8 mouse cellular contexts compared by ENCODE assay signal in the genomic region with DNA sequence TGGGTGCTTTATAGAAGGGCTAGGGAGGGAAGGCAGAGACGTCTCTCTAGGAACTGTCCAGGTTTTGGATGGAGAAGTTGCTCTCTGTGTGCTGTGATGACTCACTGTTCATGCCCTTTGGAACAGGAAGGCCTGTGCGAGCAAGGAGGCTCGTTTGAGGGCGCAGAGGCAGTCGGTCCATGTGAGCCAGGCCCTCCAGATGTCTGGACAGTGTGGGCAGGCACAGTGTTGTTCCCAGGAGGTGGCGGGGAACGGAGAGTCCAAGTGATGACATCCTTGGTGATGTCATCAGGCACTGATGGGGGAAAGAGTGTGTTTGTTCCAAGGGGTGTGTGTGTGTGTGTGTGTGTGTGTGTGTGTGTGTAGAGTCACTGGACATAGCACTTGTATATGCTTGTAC.
DNase-seq lines count a peak whose midpoint lies in the region; ATAC-seq and TF ChIP-seq lines count a peak whose summit lies in the region.

No protein-coding gene starts in this region.

- H3K27ac ChIP-seq in heart, adult 2 months: no peak overlapping the region
- H3K27ac ChIP-seq in intestine, postnatal 0 days (ENCODE audit: low read depth, low read length): no peak overlapping the region
- no peak overlapping the region for H3K27ac ChIP-seq in midbrain, embryonic 14.5 days (replicated peaks; ENCODE audit: low read depth, low read length)

- H3K4me2 ChIP-seq in intestine, postnatal 0 days (replicated peaks; ENCODE audit: low read depth): no peak overlapping the region
- no peak overlapping the region for H3K4me2 ChIP-seq in midbrain, embryonic 14.5 days (ENCODE audit: low read length)

- H3K9ac ChIP-seq in heart, adult 2 months (ENCODE audit: low read depth, low read length): no peak overlapping the region
- no peak overlapping the region for H3K9ac ChIP-seq in intestine, postnatal 0 days (ENCODE audit: low read depth, low read length)
- H3K9ac ChIP-seq in midbrain, embryonic 14.5 days (replicated peaks; ENCODE audit: low read length): no peak overlapping the region

- H3K79me2 ChIP-seq in heart, adult 2 months (replicated peaks; ENCODE audit: control insufficient read depth, insufficient read depth, low read length): peaks cover 1% of the 10 kb centered on the region; the same call in 1 of the 2 replicates

- H3K27me3 ChIP-seq in heart, adult 2 months (ENCODE audit: control insufficient read depth, insufficient read depth, low read length): no peaks in the 10 kb centered on the region
- no peaks in the 10 kb centered on the region for H3K27me3 ChIP-seq in intestine, postnatal 0 days (replicated peaks; ENCODE audit: control insufficient read depth, insufficient read depth, low read length)
- no peaks in the 10 kb centered on the region for H3K27me3 ChIP-seq in midbrain, embryonic 14.5 days (ENCODE audit: control insufficient read depth, insufficient read depth, low read length)

- DNase-seq in urinary bladder, postnatal 14 days (ENCODE audit: low spot score): peak; percentile 60
- no peak for DNase-seq in urinary bladder, postnatal 4 days (ENCODE audit: low spot score in 2 of 2)
- peak; percentile 47 to 66 for DNase-seq in heart, adult 2 months
- DNase-seq in cerebellum, adult 8-10 months: no peak
- no peak for DNase-seq in layer of hippocampus, adult 18-20 months (ENCODE audit: low spot score in 2 of 2)
- DNase-seq in midbrain, embryonic 14.5 days: no peak
- DNase-seq in cerebellum, adult 18-20 months: no peak

- TF ChIP-seq CTCF in heart, adult 2 months (IDR thresholded peaks at IDR 0.05): no peak
- no peak for TF ChIP-seq CTCF in intestine, postnatal 0 days (IDR thresholded peaks at IDR 0.05; ENCODE audit: low read depth)

- WGBS in heart, adult 2 months: 24% methylated on average over 7 of the region's 7 CpGs
- WGBS in intestine, postnatal 0 days: 16% methylated on average over 7 of the region's 7 CpGs
- WGBS in midbrain, embryonic 14.5 days: 81% methylated on average over 7 of the region's 7 CpGs

- peaks cover 12% of the 10 kb centered on the region for H3K4me1 ChIP-seq in heart, adult 2 months (ENCODE audit: control insufficient read depth, insufficient read depth, low read length)
- peaks cover 8% of the 10 kb centered on the region; the same call in 1 of the 2 replicates for H3K4me1 ChIP-seq in intestine, postnatal 0 days (replicated peaks; ENCODE audit: control insufficient read depth, insufficient read depth, low read length)
- peaks cover 8% of the 10 kb centered on the region for H3K4me1 ChIP-seq in midbrain, embryonic 14.5 days (ENCODE audit: control insufficient read depth, insufficient read depth, low read length)

- H3K4me3 ChIP-seq in heart, adult 2 months: no peak overlapping the region
- H3K4me3 ChIP-seq in intestine, postnatal 0 days (ENCODE audit: low read depth, low read length): no peak overlapping the region
- H3K4me3 ChIP-seq in midbrain, embryonic 14.5 days (replicated peaks; ENCODE audit: low read depth, low read length): no peak overlapping the region

- 0 out of 2 replicates have a peak, but pooled peaks have one; percentile 41 for TF ChIP-seq EP300 in heart, adult 2 months (IDR thresholded peaks at IDR 0.05; ENCODE audit: insufficient read depth, low read depth, low read length)

- H3K36me3 ChIP-seq in heart, adult 2 months (ENCODE audit: control insufficient read depth, insufficient read depth, low read length): no peaks in the 10 kb centered on the region
- no peaks in the 10 kb centered on the region for H3K36me3 ChIP-seq in intestine, postnatal 0 days (ENCODE audit: control insufficient read depth, insufficient read depth)
- H3K36me3 ChIP-seq in midbrain, embryonic 14.5 days (ENCODE audit: control insufficient read depth, insufficient read depth, low read length): no peaks in the 10 kb centered on the region

- intact Hi-C loops in heart, adult 2 months (cut with DNase I): no loop called here

- H3K9me3 ChIP-seq in intestine, postnatal 0 days (ENCODE audit: control insufficient read depth): no peaks in the 10 kb centered on the region
- no peaks in the 10 kb centered on the region for H3K9me3 ChIP-seq in midbrain, embryonic 14.5 days (ENCODE audit: control insufficient read depth, low read length)

- ATAC-seq in intestine, postnatal 0 days: peak; percentile 90
- no peak for ATAC-seq in midbrain, embryonic 14.5 days (ENCODE audit: low FRiP score, low TSS enrichment)

- TF ChIP-seq POLR2A in heart, adult 2 months (IDR thresholded peaks at IDR 0.05; ENCODE audit: insufficient read depth, low read depth, low read length): no peak

Comparison
In these comparisons a context has a peak if more than half of its experiments do, and no peak if none do; other contexts are left out.
1. DNase-seq: peak in urinary bladder, postnatal 14 days (single experiment) and heart, adult 2 months (2 of 2); none in urinary bladder, postnatal 4 days (0 of 2), cerebellum, adult 8-10 months (single experiment), layer of hippocampus, adult 18-20 months (0 of 2), midbrain, embryonic 14.5 days (single experiment) and cerebellum, adult 18-20 months (0 of 2).